Mouse (Mus musculus) forebrain, postnatal 0 days (tissue): ENCODE measurements at regions not wholly inside any gene's neighbourhood (a gene's known extent, or its start where the extent isn't known, plus 50 kb on each side); places are given as distances from the start of the nearest gene placed in this dataset.
"Not testable (repeated sequence)": the region's sequence is repeated elsewhere in the genome, so short reads cannot be mapped to it uniquely, and the experiment has no call there.

Experiments
- ATAC-seq: fragments of 200-750 bp; cut with Nextera tagmentation; 2 replicates; pipeline ENCODE4 v1.8.0; 2017; ENCODE audit warnings: mild to moderate bottlenecking, moderate library complexity
- DNase-seq: peaks from one replicate; pipeline ENCODE4 v3.0.0-alpha.2; 2015
- H3K27ac ChIP-seq: fragments of 300-500 bp; sonication (generic); 2 replicates; pipeline ENCODE4 v1.5.1; 2014; ENCODE audit warnings: low read depth, mild to moderate bottlenecking, antibody characterized with exemption, low read length, moderate library complexity, mixed read lengths
- H3K27me3 ChIP-seq: fragments of 300-500 bp; sonication (generic); 2 replicates; pipeline ENCODE4 v1.6.1; 2014; ENCODE audit warnings: mild to moderate bottlenecking, low read length, mixed read lengths; ENCODE audit not compliant: insufficient read depth
- H3K36me3 ChIP-seq: fragments of 300-500 bp; sonication (generic); 2 replicates; pipeline ENCODE4 v1.6.1; 2014; ENCODE audit warnings: mild to moderate bottlenecking, moderate library complexity; ENCODE audit not compliant: insufficient read depth
- H3K4me1 ChIP-seq: fragments of 300-500 bp; sonication (generic); 2 replicates; pipeline ENCODE4 v1.6.1; 2014; ENCODE audit warnings: antibody characterized with exemption; ENCODE audit not compliant: insufficient read depth
- H3K4me2 ChIP-seq: fragments of 300-500 bp; sonication (generic); 2 replicates; pipeline ENCODE4 v1.6.1; 2014; ENCODE audit warnings: low read depth, mild to moderate bottlenecking, moderate library complexity
- H3K4me3 ChIP-seq: fragments of 300-500 bp; sonication (generic); 2 replicates; pipeline ENCODE4 v1.5.1; 2014; ENCODE audit warnings: low read depth, low read length, mixed read lengths
- H3K9ac ChIP-seq: fragments of 300-500 bp; sonication (generic); 2 replicates; pipeline ENCODE4 v1.6.1; 2014; ENCODE audit warnings: mild to moderate bottlenecking
- H3K9me3 ChIP-seq: fragments of 300-500 bp; sonication (generic); 2 replicates; pipeline ENCODE4 v1.6.1; 2016; ENCODE audit warnings: low read length
- CTCF ChIP-seq: sonication (generic); IDR thresholded peaks from 2 replicates; pipeline ENCODE4 v1.5.1; 2016; ENCODE audit warnings: antibody characterized with exemption, control low read depth, low read depth
- WGBS: fragments of 180-500 bp; shearing (Covaris S2); extraction: QIAGEN DNeasy Blood & Tissue Kit; methylation state at CpG from one replicate; pipeline ENCODE4 v1.1.7; 2014; 5-methylcytosine and 5-hydroxymethylcytosine counted together

GRCm38 (mm10) chr7:116715234-116716046 lies 211.3 kb downstream of the Nucb2 start:
- no peaks in the 10 kb centered on the region for H3K4me1 ChIP-seq
- no peak overlapping the region for H3K4me2 ChIP-seq
- H3K27me3 ChIP-seq: no peaks in the 10 kb centered on the region
- DNase-seq (no peak), ATAC-seq (no peak)
- no peaks in the 10 kb centered on the region for H3K9me3 ChIP-seq
- no peak overlapping the region for H3K9ac ChIP-seq
- no peaks in the 10 kb centered on the region for H3K36me3 ChIP-seq
- no peak overlapping the region for H3K27ac ChIP-seq
- no peak overlapping the region for H3K4me3 ChIP-seq
- 70% methylated on average over 10 of the region's 10 CpGs for WGBS
- no peak for TF ChIP-seq CTCF

GRCm38 (mm10) chr7:116728379-116728778 lies 224.2 kb downstream of the Nucb2 start:
- 78% methylated on average over 2 of the region's 2 CpGs for whole genome bisulfite sequencing
- Histone ChIP-seq H3K9ac (no peak overlapping the region), H3K4me1 (no peaks in the 10 kb centered on the region), H3K4me2 (no peak overlapping the region), H3K4me3 (no peak overlapping the region), H3K9me3 (no peaks in the 10 kb centered on the region), H3K36me3 (no peaks in the 10 kb centered on the region), H3K27me3 (no peaks in the 10 kb centered on the region), H3K27ac (no peak overlapping the region)
- DNase-seq: no peak
- no peak for TF ChIP-seq CTCF
- peak; percentile 36 for ATAC-seq

- Histone ChIP-seq H3K27ac (no peak overlapping the region), H3K4me2 (no peak overlapping the region), H3K9ac (no peak overlapping the region), H3K36me3 (no peaks in the 10 kb centered on the region), H3K27me3 (no peaks in the 10 kb centered on the region), H3K9me3 (no peaks in the 10 kb centered on the region), H3K4me1 (no peaks in the 10 kb centered on the region), H3K4me3 (no peak overlapping the region)
- no peak for TF ChIP-seq CTCF
- ATAC-seq (no peak), DNase-seq (no peak)
- 47% methylated on average over 4 of the region's 4 CpGs for WGBS
Observed at GRCm38 (mm10) chr7:116729795-116730194, 225.6 kb downstream of the Nucb2 start.

- Histone ChIP-seq H3K9ac (no peak overlapping the region), H3K36me3 (no peaks in the 10 kb centered on the region), H3K27me3 (no peaks in the 10 kb centered on the region), H3K27ac (peak overlapping the region; percentile 57; the same call in 1 of the 2 replicates), H3K4me1 (0 out of 2 replicates have a peak, but pooled peaks cover 3% of the 10 kb centered on the region), H3K4me3 (no peak overlapping the region), H3K9me3 (no peaks in the 10 kb centered on the region), H3K4me2 (no peak overlapping the region)
- peak; percentile 48 for DNase-seq
- no peak for TF ChIP-seq CTCF
- peak; percentile 58; the same call in 1 of the 2 replicates for ATAC-seq
- 44% methylated on average over 3 of the region's 3 CpGs for WGBS
Observed at GRCm38 (mm10) chr7:116735676-116736075, 231.5 kb downstream of the Nucb2 start.

- ATAC-seq: peak; percentile 85
- Histone ChIP-seq H3K36me3 (no peaks in the 10 kb centered on the region), H3K4me2 (no peak overlapping the region), H3K27me3 (no peaks in the 10 kb centered on the region), H3K9me3 (no peaks in the 10 kb centered on the region), H3K27ac (peak overlapping the region; percentile 64; the same call in 1 of the 2 replicates), H3K9ac (no peak overlapping the region), H3K4me3 (no peak overlapping the region), H3K4me1 (0 out of 2 replicates have a peak, but pooled peaks cover 3% of the 10 kb centered on the region)
- no peak for TF ChIP-seq CTCF
- WGBS: 25% methylated on average over 4 of the region's 4 CpGs
- DNase-seq: peak; percentile 68
Observed at GRCm38 (mm10) chr7:116736333-116736732, 232.2 kb downstream of the Nucb2 start.

GRCm38 (mm10) chr7:116738009-116738408 lies 233.8 kb downstream of the Nucb2 start:
- H3K4me2 ChIP-seq: no peak overlapping the region
- no peak for TF ChIP-seq CTCF
- H3K4me1 ChIP-seq: 0 out of 2 replicates have a peak, but pooled peaks cover 3% of the 10 kb centered on the region
- H3K27ac ChIP-seq: no peak overlapping the region
- ATAC-seq (no peak), DNase-seq (no peak)
- H3K36me3 ChIP-seq: no peaks in the 10 kb centered on the region
- no peak overlapping the region for H3K9ac ChIP-seq
- 92% methylated on average over 4 of the region's 4 CpGs for WGBS
- H3K9me3 ChIP-seq: no peaks in the 10 kb centered on the region
- H3K27me3 ChIP-seq: no peaks in the 10 kb centered on the region
- no peak overlapping the region for H3K4me3 ChIP-seq

GRCm38 (mm10) chr7:116754556-116754955 lies 250.4 kb downstream of the Nucb2 start:
- DNase-seq (no peak), ATAC-seq (no peak)
- no peaks in the 10 kb centered on the region for H3K27me3 ChIP-seq
- H3K27ac ChIP-seq: no peak overlapping the region
- H3K4me1 ChIP-seq: no peaks in the 10 kb centered on the region
- no peaks in the 10 kb centered on the region for H3K9me3 ChIP-seq
- no peak overlapping the region for H3K4me2 ChIP-seq
- no peak overlapping the region for H3K9ac ChIP-seq
- H3K36me3 ChIP-seq: no peaks in the 10 kb centered on the region
- TF ChIP-seq CTCF: no peak
- no peak overlapping the region for H3K4me3 ChIP-seq

GRCm38 (mm10) chr7:116792181-116792580 lies 288.0 kb downstream of the Nucb2 start:
- H3K36me3 ChIP-seq, H3K4me3 ChIP-seq, H3K27me3 ChIP-seq, H3K4me1 ChIP-seq, H3K4me2 ChIP-seq, ATAC-seq, DNase-seq, H3K9me3 ChIP-seq, H3K27ac ChIP-seq, H3K9ac ChIP-seq: not testable (repeated sequence)
- 91% methylated on average over 19 of the region's 19 CpGs for whole genome bisulfite sequencing
